Mouse (Mus musculus): ENCODE data around the gene Pear1.
"Not testable (repeated sequence)": the region's sequence is repeated elsewhere in the genome, so short reads cannot be mapped to it uniquely, and the experiment has no call there.

Pear1 gene

DNA sequence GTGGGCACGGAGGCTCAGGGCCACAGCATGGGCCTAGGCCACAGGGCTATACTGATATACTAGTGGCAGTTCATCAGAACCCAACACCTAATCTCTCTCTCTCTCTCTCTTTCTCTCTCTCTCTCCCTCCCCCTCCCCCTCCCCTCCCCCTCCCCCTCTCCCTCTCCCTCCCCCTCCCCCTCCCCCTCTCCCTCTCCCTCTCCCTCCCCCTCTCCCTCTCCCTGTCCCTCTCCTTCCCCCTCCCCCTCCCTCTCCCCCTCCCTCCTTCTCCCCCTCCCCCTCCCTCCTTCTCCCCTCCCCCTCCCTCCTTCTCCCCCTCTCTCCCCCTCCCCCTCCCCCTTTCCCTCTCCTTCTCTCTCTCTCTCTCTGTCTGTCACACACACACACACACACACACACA lies at the start of gene Pear1:
Pear1 (minus strand) TSS at position 101 of the 400 bp plus-strand sequence.
- not testable (repeated sequence) for DNase-seq

DNA sequence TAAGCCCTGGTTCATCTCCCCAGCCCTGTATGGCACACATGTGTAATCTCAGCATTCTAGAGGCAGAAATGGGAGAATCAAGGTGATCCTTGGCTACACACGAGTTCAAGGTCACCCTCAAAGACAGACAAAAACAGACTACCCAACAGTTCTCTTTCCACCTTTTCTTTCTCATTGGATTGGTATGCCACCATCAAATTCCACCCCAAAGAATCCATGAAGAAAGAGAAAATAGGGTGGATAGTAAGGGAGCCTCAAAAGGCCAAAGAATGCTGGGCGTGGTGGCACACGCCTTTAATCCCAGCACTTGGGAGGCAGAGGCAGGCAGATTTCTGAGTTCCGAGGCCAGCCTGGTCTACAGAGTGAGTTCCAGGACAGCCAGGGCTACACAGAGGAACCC lies 40.0 kb upstream of the Pear1 start:
- DNase-seq: not testable (repeated sequence)

DNA sequence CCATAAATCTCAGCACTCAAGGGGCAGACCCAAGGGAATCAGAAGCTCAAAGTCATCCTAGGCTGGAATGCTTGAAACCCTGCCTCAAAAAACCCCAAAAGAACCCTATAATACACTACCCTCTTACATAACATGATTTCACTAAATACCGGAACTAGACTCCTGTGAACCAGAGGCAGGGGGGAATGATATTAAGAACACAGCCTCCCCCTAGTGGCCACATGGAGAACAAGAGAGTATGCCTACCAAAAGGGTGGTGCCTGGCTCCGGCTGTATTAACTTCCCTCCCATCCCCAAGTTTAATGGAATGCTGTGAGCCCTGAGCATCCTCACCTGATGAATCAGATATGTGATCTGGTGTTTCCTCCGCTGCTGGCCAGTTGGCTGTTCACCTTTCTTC lies 35.7 kb upstream of the Pear1 start:
- peak; percentile 43 for DNase-seq

DNA sequence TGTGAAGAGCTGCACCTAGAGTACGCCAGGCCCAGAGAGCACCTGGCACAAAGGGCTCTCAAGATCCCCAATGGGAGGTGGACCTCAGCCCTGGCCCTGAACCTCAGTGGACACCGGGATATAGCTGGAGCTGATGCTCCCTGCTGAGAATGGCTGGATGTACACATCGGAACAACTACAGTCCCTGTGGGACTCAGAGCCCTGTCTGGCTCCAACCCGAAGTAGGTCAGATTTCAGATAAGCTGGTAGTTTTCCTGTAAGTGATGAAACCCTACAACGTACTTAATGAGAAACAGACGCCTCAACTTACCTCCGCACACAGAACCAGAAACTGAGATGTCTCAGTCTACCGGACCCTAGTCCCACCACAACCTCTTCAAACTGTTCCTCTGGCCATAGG lies 33.6 kb upstream of the Pear1 start:
- DNase-seq: no peak

DNA sequence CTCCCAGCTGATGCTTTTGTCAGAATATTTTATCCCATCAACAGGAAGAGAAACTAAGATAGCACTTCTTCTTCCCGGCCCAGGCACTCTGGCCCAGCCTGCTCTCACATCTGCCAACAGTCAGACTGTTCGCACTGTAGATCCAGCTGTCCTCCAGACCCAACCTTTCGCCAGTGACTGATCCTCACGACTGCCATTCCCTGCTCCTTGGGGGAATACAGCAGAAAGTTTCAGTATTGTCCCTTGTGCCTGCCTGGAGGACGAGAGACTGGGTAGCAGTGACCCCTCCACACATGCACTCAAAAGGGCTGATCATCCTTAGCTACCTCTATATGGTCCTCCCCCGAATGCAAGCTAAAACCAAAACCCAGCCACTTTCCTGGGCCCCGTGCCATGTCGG lies 31.8 kb upstream of the Pear1 start:
- no peak for DNase-seq

DNA sequence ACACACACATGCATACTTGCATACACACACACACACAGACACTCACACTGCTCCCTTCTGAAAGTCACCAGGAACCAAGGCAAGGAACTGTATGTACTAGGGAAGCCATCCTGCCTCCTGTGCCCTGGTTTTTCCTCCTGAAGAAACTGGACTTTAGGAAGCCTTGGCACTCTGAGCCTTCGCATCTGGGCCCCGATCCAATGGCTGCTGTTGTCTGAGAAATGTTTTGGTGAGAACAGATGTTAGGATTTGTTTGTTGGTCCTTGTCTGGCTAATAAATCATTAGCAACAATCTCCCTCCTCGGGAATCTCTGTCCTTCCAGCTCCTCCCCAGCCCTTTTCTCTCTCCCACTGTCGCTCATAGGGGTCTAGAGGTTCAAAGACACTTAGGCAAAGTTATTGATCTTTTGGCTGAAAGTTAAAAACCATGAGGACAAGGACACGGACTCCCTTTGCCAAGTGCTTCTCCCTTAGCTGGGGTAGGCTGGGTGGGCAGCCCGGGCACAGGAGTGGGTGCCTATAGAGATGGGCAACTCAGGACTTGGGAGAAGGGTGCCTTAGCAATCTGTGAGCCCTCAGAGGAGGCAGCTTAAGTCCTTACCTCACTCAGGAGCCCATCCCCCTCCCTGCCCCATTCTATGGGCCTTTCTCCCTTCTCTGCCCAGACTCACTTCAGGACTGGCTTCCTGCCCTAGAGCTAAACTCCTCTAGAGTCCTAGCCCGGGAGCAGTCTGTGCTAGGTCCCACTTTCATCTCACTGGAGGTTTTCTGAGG lies 30.9 kb upstream of the Pear1 start:
- no peak for DNase-seq

GRCm38 (mm10) chr3:87849117-87849516 lies 25.0 kb upstream of the Pear1 start:
- DNase-seq: no peak

- DNase-seq: no peak
Observed at GRCm38 (mm10) chr3:87847680-87848079, 23.6 kb upstream of the Pear1 start.

DNA sequence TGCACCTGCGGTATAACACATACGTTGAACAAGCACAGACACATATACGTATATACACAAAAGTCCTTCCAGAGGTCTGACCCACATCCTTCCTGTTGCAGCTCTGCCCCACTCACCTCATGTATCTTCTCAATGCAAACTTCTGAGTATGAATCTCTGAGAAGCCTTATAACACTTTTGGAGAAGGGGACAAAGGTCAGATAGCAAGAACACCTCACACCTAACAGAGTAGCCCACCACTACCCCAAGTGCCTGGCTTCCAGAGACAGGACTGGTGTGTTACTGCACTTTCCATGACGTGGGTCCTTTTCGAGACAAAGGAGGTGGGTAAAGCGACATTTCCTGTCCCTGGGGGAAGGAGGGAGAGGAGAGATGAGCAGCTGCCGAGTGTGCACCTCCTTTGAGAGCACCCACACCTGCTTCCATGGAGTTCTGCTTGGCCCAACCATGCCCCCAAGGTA lies 22.6 kb upstream of the Pear1 start, which contains the start of gene Sh2d2a:
Sh2d2a (plus strand) TSS at position 106 of the 461 bp plus-strand sequence.
- DNase-seq: no peak

- DNase-seq: no peak
Observed at GRCm38 (mm10) chr3:87846186-87846585, 22.1 kb upstream of the Pear1 start.

DNA sequence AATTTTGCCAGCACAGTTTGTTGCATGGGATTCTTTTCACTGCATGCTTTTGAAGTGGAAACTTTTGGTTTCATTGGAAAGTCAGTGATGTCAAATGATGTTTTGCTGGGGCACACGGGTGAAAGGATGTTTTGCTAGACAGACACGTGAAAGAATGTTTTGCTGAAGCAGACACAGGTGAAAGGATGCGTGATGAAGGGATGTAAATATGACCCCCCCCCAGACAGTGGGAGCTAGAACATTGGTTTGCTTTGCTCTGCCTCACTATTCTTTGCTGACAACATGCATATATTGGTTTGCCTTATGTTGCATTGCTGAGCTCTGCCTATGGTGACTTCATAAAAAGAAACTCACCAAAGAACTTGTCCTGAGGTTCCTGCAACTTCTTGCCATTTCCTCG lies 20.9 kb upstream of the Pear1 start:
- DNase-seq: no peak

- DNase-seq: no peak
Observed at GRCm38 (mm10) chr3:87840858-87841257, 16.8 kb upstream of the Pear1 start.

GRCm38 (mm10) chr3:87838622-87839021 lies 14.5 kb upstream of the Pear1 start:
- DNase-seq: peak; percentile 68

DNA sequence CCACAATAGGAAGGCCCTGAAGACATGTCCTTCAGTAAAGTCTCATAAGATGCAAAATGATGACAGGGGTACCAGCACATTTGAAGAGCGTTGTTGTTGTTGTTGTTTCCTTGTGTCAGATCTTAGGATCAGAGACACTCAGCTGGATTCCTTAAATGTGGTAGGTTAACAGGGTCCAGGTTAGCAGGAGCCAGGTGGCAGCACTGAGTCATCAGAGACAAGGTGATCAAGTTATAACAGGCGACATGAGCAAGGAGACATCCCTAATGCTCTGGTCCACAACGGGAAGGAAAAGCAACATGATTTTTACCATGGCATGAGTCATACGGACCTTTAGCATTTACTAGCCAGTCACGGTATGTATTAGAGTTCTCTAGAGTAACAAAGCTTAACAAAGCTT lies 9.4 kb upstream of the Pear1 start:
- DNase-seq: no peak

GRCm38 (mm10) chr3:87832109-87832859 lies 8.2 kb upstream of the Pear1 start:
- no peak for DNase-seq

DNA sequence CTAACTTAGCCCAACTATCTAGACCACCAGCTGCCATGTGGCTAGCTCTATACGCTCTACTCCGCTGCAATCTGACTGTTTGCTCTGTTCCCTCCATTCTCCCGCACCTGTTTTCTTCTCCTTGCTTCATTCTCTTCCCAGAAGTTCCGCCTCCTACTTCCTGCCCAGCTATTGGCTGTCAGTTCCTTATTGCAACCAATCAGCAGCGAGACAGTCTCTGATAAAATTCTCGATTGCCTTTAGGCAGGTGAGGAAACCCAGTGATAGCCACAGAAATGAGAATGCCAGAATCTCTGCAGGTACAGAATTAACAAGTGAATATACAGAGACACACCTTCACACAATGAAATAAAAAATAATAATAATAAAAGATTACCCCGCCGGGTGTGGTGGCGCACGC lies 4.9 kb upstream of the Pear1 start:
- DNase-seq: no peak

DNA sequence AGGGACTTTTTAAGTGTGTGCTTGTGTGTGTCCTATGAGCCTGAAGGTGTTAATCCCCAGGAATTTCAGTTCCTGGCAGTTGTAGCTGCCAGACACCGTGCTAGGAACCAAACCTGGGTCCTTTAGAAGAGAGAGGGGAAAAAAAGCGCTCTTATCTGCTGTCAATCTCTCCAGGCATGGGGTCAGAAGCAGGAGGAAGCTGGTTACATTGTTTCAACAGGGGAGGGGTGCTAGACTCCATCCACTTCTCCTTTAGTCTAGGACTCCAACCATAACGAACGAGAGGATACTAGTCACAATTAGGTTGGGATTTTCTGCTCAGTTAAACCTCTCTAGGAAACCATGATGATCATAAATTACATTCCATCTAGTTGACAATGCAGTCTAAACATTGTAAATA lies 4.3 kb upstream of the Pear1 start:
- no peak for DNase-seq

- no peak for DNase-seq
Observed at GRCm38 (mm10) chr3:87818226-87818625, 5.9 kb downstream of the Pear1 start.

GRCm38 (mm10) chr3:87816646-87817093 lies 7.4 kb downstream of the Pear1 start:
- DNase-seq: peak; percentile 73

DNA sequence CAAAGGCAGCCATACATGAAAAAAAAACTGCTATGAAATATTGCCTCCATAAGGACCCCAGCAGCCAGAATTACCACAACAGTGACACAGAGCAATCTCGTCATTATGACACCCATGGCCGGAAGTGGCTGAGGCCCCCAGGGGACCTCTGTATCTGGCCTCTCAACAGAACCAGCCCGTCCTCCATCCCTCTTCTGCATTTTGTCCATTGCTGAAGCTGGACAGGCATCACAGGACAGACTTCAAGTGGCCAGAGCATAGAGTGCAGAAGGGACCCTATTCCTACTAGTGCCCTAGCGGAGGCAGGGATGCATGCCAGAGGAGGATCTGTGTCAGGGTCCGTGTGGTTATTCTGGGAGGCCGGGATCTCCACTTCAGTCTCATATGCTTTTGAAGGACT lies 7.9 kb downstream of the Pear1 start:
- DNase-seq: no peak

- no peak for DNase-seq
Observed at GRCm38 (mm10) chr3:87812873-87813272, 11.2 kb downstream of the Pear1 start.

DNA sequence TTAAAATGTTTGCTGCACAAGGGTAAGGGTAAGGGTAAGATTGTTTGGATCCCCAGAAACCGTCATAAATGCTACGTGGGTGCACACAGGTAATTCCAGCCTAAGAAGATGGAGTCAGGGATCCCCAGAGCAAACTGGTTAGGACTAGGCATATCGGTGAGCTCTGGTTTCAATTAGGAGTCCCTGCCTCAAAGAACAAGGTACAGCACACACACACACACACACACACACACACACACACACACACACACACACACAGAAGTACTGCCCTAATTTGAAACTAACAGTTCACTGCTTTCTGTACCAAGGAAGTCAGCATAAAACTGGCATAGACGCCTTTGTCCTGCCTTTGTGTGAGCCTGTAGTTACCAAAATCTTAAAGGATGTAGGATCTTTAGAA lies 11.7 kb downstream of the Pear1 start:
- no peak for DNase-seq

GRCm38 (mm10) chr3:87811297-87811696 lies 12.8 kb downstream of the Pear1 start:
- DNase-seq: no peak

DNA sequence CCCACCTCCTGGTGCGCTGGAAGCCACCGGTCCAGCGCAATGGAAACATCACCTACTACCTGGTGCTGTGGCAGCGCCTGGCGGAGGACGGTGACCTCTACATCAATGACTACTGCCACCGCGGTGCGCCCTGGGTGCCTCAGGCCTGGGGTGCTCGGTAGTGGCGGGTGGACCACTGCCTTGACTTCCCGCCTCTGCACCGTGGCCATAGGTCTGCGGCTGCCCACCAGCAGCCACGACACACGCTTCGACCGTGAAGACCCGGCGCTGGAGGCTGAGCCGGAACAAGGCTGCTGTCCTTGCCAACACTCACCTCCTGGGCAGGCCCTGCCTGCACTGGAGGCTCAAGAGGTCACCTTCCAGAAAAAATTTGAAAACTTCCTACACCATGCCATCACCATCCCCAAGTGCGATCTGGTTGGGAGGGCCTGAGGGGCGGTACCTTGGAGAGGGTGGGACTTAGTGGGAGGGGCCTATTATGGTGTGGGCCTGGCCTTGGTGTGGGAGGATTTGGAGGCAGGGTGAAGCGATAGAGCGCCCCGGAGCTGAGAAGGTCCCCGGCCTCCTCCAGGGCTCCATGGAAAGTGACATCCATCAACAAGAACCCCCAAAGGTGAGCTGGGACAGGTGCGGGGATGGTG lies 14.7 kb downstream of the Pear1 start:
- no peak for DNase-seq
